In genomic region chr7:99579491-99580190, GRCm38 (mm10) we compare ENCODE assay signal across 8 mouse cellular contexts. TPM values are rescaled to one million over a fixed set of nuclear protein-coding genes. Genes with fewer than 3 reads are reported as not detected.
DNase-seq lines count a peak whose midpoint lies in the region; ATAC-seq and TF ChIP-seq lines count a peak whose summit lies in the region.

No protein-coding gene starts in this region.

- no peak overlapping the region for H3K4me2 ChIP-seq in liver, embryonic 14.5 days (ENCODE audit: low read depth)

- 9% methylated on average over 16 of the region's 16 CpGs for WGBS in hindbrain, embryonic 10.5 days
- 47% methylated on average over 16 of the region's 16 CpGs for WGBS in liver, embryonic 14.5 days (ENCODE audit: insufficient replicate concordance)

- TF ChIP-seq EP300 in liver, embryonic 14.5 days (IDR thresholded peaks at IDR 0.05; ENCODE audit: low read depth) = no peak

- H3K27ac ChIP-seq in hindbrain, embryonic 10.5 days = peak overlapping the region; percentile 80
- no peak overlapping the region for H3K27ac ChIP-seq in liver, embryonic 14.5 days

- no peak for DNase-seq in frontal cortex, postnatal 10 days (ENCODE audit: low spot score in 2 of 2)
- DNase-seq in right cerebral cortex, adult 18-20 months = peak; percentile 75
- no peak for DNase-seq in right cerebral cortex, postnatal 14 days
- peak; percentile 34 for DNase-seq in hindbrain, embryonic 10.5 days (ENCODE audit: low spot score)
- no peak for DNase-seq in liver, embryonic 14.5 days (ENCODE audit: low read depth in 3 of 3, low spot score in 3 of 3)
- DNase-seq in thymus, postnatal 4 days = peak; percentile 58
- no peak for DNase-seq in gastrocnemius, postnatal 4 days (ENCODE audit: low spot score in 2 of 2)

- H3K9ac ChIP-seq in liver, embryonic 14.5 days (replicated peaks) = no peak overlapping the region

- peaks cover 14% of the 10 kb centered on the region for H3K27me3 ChIP-seq in hindbrain, embryonic 10.5 days (ENCODE audit: insufficient read depth, poor library complexity, severe bottlenecking)
- no peaks in the 10 kb centered on the region for H3K27me3 ChIP-seq in liver, embryonic 14.5 days (ENCODE audit: control insufficient read depth, insufficient read depth, low read length)

- H3K36me3 ChIP-seq in hindbrain, embryonic 10.5 days = 0 out of 2 replicates have a peak, but pooled peaks cover 4% of the 10 kb centered on the region
- peaks cover 4% of the 10 kb centered on the region; the same call in 1 of the 2 replicates for H3K36me3 ChIP-seq in liver, embryonic 14.5 days (replicated peaks; ENCODE audit: control insufficient read depth, insufficient read depth, low read depth)

- H3K9me3 ChIP-seq in hindbrain, embryonic 10.5 days = no peaks in the 10 kb centered on the region
- H3K9me3 ChIP-seq in liver, embryonic 14.5 days (ENCODE audit: control insufficient read depth, low read length) = no peaks in the 10 kb centered on the region

- H3K4me1 ChIP-seq in hindbrain, embryonic 10.5 days (replicated peaks) = peaks cover 54% of the 10 kb centered on the region
- no peaks in the 10 kb centered on the region for H3K4me1 ChIP-seq in liver, embryonic 14.5 days (replicated peaks; ENCODE audit: control insufficient read depth in 2 of 2, insufficient read depth in 2 of 2, low read length in 1 of 2)

- ATAC-seq in frontal cortex, adult (ENCODE audit: low TSS enrichment) = peak; percentile 88
- ATAC-seq in liver, embryonic 14.5 days (ENCODE audit: insufficient read depth) = no peak

- H3K4me3 ChIP-seq in hindbrain, embryonic 10.5 days = peak overlapping the region; percentile 39
- no peak overlapping the region for H3K4me3 ChIP-seq in liver, embryonic 14.5 days (ENCODE audit: insufficient read depth in 1 of 2, low read depth in 2 of 2, low read length in 2 of 2)

- TF ChIP-seq CTCF in liver, embryonic 14.5 days (IDR thresholded peaks at IDR 0.05; ENCODE audit: low read depth) = 0 out of 2 replicates have a peak, but pooled peaks have one; percentile 6

RNA-seq across cellular contexts. Expression of gene Arrb1, which starts 44.4 kb away (rescaled TPM):
- polyA plus RNA-seq in hindbrain, embryonic 10.5 days (2016; fragmentation: Nextera tagmentation; extraction: Ambion mirVana) = 14.6 and 15.0 TPM in 2 replicates
- 234 and 235 TPM in 2 replicates for polyA plus RNA-seq in liver, embryonic 14.5 days (2012; rRNA removed)
- 30.1 and 36.4 TPM in 2 replicates for polyA plus RNA-seq in liver, embryonic 14.5 days (2014; fragmentation: Nextera tagmentation; extraction: Ambion mirVana)
- total RNA-seq in gastrocnemius, postnatal 4 days (2021) = 10 to 100 TPM; 30.7 to 32.6 TPM

RNA-seq across cellular contexts. Expression of gene Tpbgl, which starts 47.3 kb away (rescaled TPM):
- 0.59 and 0.81 TPM in 2 replicates for polyA plus RNA-seq in hindbrain, embryonic 10.5 days (2016; fragmentation: Nextera tagmentation; extraction: Ambion mirVana)
- polyA plus RNA-seq in liver, embryonic 14.5 days (2012; rRNA removed) = 0.12 and 0.13 TPM in 2 replicates
- polyA plus RNA-seq in liver, embryonic 14.5 days (2014; fragmentation: Nextera tagmentation; extraction: Ambion mirVana) = 0.14 and 0.24 TPM in 2 replicates
- total RNA-seq in gastrocnemius, postnatal 4 days (2021) = 10 to 100 TPM; 28.6 to 32.5 TPM

Comparison
In these comparisons a context has a peak if more than half of its experiments do, and no peak if none do; other contexts are left out.
1. DNase-seq: peak in right cerebral cortex, adult 18-20 months (single experiment), hindbrain, embryonic 10.5 days (single experiment) and thymus, postnatal 4 days (single experiment); none in frontal cortex, postnatal 10 days (0 of 2), right cerebral cortex, postnatal 14 days (single experiment), liver, embryonic 14.5 days (0 of 3) and gastrocnemius, postnatal 4 days (0 of 2).